Mouse (Mus musculus): ENCODE measurements around the gene Lrrc34.

The Lrrc34 gene

GRCm38 (mm10) chr3:30600717-30601116 lies 47.0 kb downstream of the Lrrc34 start:
- DNase-seq (ENCODE audit: low spot score in 2 of 2), result peak; percentile 42 to 48

- DNase-seq (ENCODE audit: low spot score in 2 of 2), result peak; percentile 51 to 62
Measured at GRCm38 (mm10) chr3:30599711-30600545, 47.7 kb downstream of the Lrrc34 start, which contains the start of gene Actrt3. Actrt3 (minus strand) TSS chr3:30599939.

- DNase-seq (ENCODE audit: low spot score in 2 of 2), result no peak
Measured at GRCm38 (mm10) chr3:30597271-30597670, 50.4 kb downstream of the Lrrc34 start.

- peak; percentile 23 to 35 for DNase-seq (ENCODE audit: low spot score in 2 of 2)
Measured at GRCm38 (mm10) chr3:30595111-30595832, 52.4 kb downstream of the Lrrc34 start.

- DNase-seq (ENCODE audit: low spot score in 2 of 2), result no peak
Measured at GRCm38 (mm10) chr3:30593719-30594485, 53.8 kb downstream of the Lrrc34 start.

- DNase-seq (ENCODE audit: low spot score in 2 of 2), result peak in 1 of 2 experiments; percentile 17
Measured at GRCm38 (mm10) chr3:30592418-30592853, 55.2 kb downstream of the Lrrc34 start.

GRCm38 (mm10) chr3:30588865-30589264 lies 58.8 kb downstream of the Lrrc34 start:
- no peak for DNase-seq (ENCODE audit: low spot score in 2 of 2)

All from frontal cortex, postnatal 36 days (tissue).